Mouse (Mus musculus) erythroblast, embryonic 14.5 days (primary cell): ENCODE measurements around the gene Zfp672.

ENCODE experiments used
- GATA1 ChIP-seq: IDR thresholded peaks from 2 replicates; pipeline ENCODE4 v1.6.1; 2012; ENCODE audit warnings: low read length, inconsistent platforms, mixed read lengths
- TAL1 ChIP-seq: IDR thresholded peaks from 3 replicates; pipeline ENCODE4 v1.6.1; 2012; ENCODE audit warnings: low read length, inconsistent platforms, mixed read lengths

DNA sequence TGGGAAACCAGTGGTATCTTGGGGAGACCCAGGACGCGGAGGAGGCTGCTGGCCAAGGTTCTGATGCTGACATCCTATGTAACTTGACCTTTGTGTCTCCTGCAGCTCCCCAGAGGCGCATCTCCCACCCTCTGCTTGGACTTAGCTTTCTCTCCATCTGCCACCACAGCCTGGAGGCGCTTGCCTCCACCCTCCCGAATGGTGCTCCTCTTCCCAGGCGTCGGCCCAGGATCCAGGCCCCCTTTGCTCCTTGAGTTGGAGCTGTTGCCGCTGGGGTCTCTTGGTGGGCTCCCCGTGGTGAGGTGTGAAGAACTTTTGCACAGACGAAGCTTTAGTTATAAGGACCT is 983 bp upstream of the Zfp672 start:
- TF ChIP-seq GATA1 (no peak), TAL1 (no peak)
